Mouse (Mus musculus): ENCODE measurements around the gene Defb36.

GRCm38 (mm10) chr2:152573484-152573883 lies 30.6 kb upstream of the Defb36 start:
- TF ChIP-seq POLR2A (IDR thresholded peaks at IDR 0.05; ENCODE audit: borderline replicate concordance, extremely low read depth, low read depth, low read length) (no peak), CTCF (IDR thresholded peaks at IDR 0.05; ENCODE audit: insufficient read depth, low read length) (no peak)

Data from lung, adult 2 months (tissue).